Mouse (Mus musculus): Measurements from ENCODE around the gene Gm20388.

GRCm38 (mm10) chr8:121527751-121528150, 1617.1 kb downstream of the Gm20388 start:
- TF ChIP-seq CTCF (IDR thresholded peaks at IDR 0.05; ENCODE audit: low read depth, low read length) (no peak), POLR2AphosphoS5 (IDR thresholded peaks at IDR 0.05; ENCODE audit: insufficient replicate concordance, low read depth, low read length) (no peak)

All from G1E (cell line).